Mouse (Mus musculus): ENCODE measurements around the gene Qk. TPM values are rescaled to one million over a fixed set of nuclear protein-coding genes. Genes with fewer than 3 reads are reported as not detected.

The Qk gene
- polyA plus RNA-seq, 1 experiment, result 25.4 TPM

- Histone ChIP-seq H3K4me3 (replicated peaks; ENCODE audit: control insufficient read depth, low read depth, low read length) (no peak overlapping the region), H3K4me1 (ENCODE audit: control insufficient read depth, insufficient read depth, low read length) (no peaks in the 10 kb centered on the region; the same call in 1 of the 2 replicates), H3K27ac (ENCODE audit: control insufficient read depth, insufficient read depth, low read depth, low read length, poor library complexity) (no peak overlapping the region)
- no peak for TF ChIP-seq POLR2A (IDR thresholded peaks at IDR 0.05; ENCODE audit: borderline replicate concordance, control insufficient read depth, low read depth, low read length)
- TF ChIP-seq CTCF (IDR thresholded peaks at IDR 0.05; ENCODE audit: control insufficient read depth, insufficient read depth, low read length), result no peak
- 93% methylated on average over 3 of the region's 3 CpGs for WGBS
Measured at GRCm38 (mm10) chr17:10227798-10228538, 91.7 kb downstream of the Qk start.

- Histone ChIP-seq H3K4me1 (ENCODE audit: control insufficient read depth, insufficient read depth, low read length) (no peaks in the 10 kb centered on the region), H3K27ac (ENCODE audit: control insufficient read depth, insufficient read depth, low read depth, low read length, poor library complexity) (no peak overlapping the region), H3K4me3 (replicated peaks; ENCODE audit: control insufficient read depth, low read depth, low read length) (no peak overlapping the region)
- 93% methylated on average over 5 of the region's 5 CpGs for WGBS
- TF ChIP-seq CTCF (IDR thresholded peaks at IDR 0.05; ENCODE audit: control insufficient read depth, insufficient read depth, low read length) (no peak), POLR2A (IDR thresholded peaks at IDR 0.05; ENCODE audit: borderline replicate concordance, control insufficient read depth, low read depth, low read length) (no peak)
Measured at GRCm38 (mm10) chr17:10216164-10216563, 103.5 kb downstream of the Qk start.

- H3K4me3 ChIP-seq (replicated peaks; ENCODE audit: control insufficient read depth, low read depth, low read length), result no peak overlapping the region
- WGBS, result 94% methylated on average over 12 of the region's 12 CpGs
- H3K27ac ChIP-seq (ENCODE audit: control insufficient read depth, insufficient read depth, low read depth, low read length, poor library complexity), result no peak overlapping the region
- TF ChIP-seq POLR2A (IDR thresholded peaks at IDR 0.05; ENCODE audit: borderline replicate concordance, control insufficient read depth, low read depth, low read length) (no peak), CTCF (IDR thresholded peaks at IDR 0.05; ENCODE audit: control insufficient read depth, insufficient read depth, low read length) (no peak)
- no peaks in the 10 kb centered on the region for H3K4me1 ChIP-seq (ENCODE audit: control insufficient read depth, insufficient read depth, low read length)
Measured at GRCm38 (mm10) chr17:10209154-10209777, 110.4 kb downstream of the Qk start.

- H3K4me1 ChIP-seq (ENCODE audit: control insufficient read depth, insufficient read depth, low read length), result no peaks in the 10 kb centered on the region
- WGBS, result 86% methylated on average over 2 of the region's 2 CpGs
- no peak overlapping the region for H3K27ac ChIP-seq (ENCODE audit: control insufficient read depth, insufficient read depth, low read depth, low read length, poor library complexity)
- TF ChIP-seq POLR2A (IDR thresholded peaks at IDR 0.05; ENCODE audit: borderline replicate concordance, control insufficient read depth, low read depth, low read length) (no peak), CTCF (IDR thresholded peaks at IDR 0.05; ENCODE audit: control insufficient read depth, insufficient read depth, low read length) (no peak)
- H3K4me3 ChIP-seq (replicated peaks; ENCODE audit: control insufficient read depth, low read depth, low read length), result no peak overlapping the region
Measured at GRCm38 (mm10) chr17:10198662-10199061, 121.0 kb downstream of the Qk start.

- Histone ChIP-seq H3K4me3 (replicated peaks; ENCODE audit: control insufficient read depth, low read depth, low read length) (no peak overlapping the region), H3K4me1 (ENCODE audit: control insufficient read depth, insufficient read depth, low read length) (no peaks in the 10 kb centered on the region), H3K27ac (ENCODE audit: control insufficient read depth, insufficient read depth, low read depth, low read length, poor library complexity) (no peak overlapping the region)
- 95% methylated on average over 3 of the region's 3 CpGs for WGBS
- TF ChIP-seq POLR2A (IDR thresholded peaks at IDR 0.05; ENCODE audit: borderline replicate concordance, control insufficient read depth, low read depth, low read length) (no peak), CTCF (IDR thresholded peaks at IDR 0.05; ENCODE audit: control insufficient read depth, insufficient read depth, low read length) (no peak)
Measured at GRCm38 (mm10) chr17:10198231-10198630, 121.4 kb downstream of the Qk start.

- no peak for TF ChIP-seq POLR2A (IDR thresholded peaks at IDR 0.05; ENCODE audit: borderline replicate concordance, control insufficient read depth, low read depth, low read length)
- no peak for TF ChIP-seq CTCF (IDR thresholded peaks at IDR 0.05; ENCODE audit: control insufficient read depth, insufficient read depth, low read length)
- 91% methylated on average over 6 of the region's 6 CpGs for WGBS
- H3K4me1 ChIP-seq (ENCODE audit: control insufficient read depth, insufficient read depth, low read length), result no peaks in the 10 kb centered on the region
- H3K27ac ChIP-seq (ENCODE audit: control insufficient read depth, insufficient read depth, low read depth, low read length, poor library complexity), result no peak overlapping the region
- H3K4me3 ChIP-seq (replicated peaks; ENCODE audit: control insufficient read depth, low read depth, low read length), result no peak overlapping the region
Measured at GRCm38 (mm10) chr17:10195703-10196102, 124.0 kb downstream of the Qk start.

GRCm38 (mm10) chr17:10190857-10191256 lies 128.8 kb downstream of the Qk start:
- no peak for TF ChIP-seq POLR2A (IDR thresholded peaks at IDR 0.05; ENCODE audit: borderline replicate concordance, control insufficient read depth, low read depth, low read length)
- no peak for TF ChIP-seq CTCF (IDR thresholded peaks at IDR 0.05; ENCODE audit: control insufficient read depth, insufficient read depth, low read length)
- no peak overlapping the region for H3K4me3 ChIP-seq (replicated peaks; ENCODE audit: control insufficient read depth, low read depth, low read length)

GRCm38 (mm10) chr17:10188481-10188880 lies 131.2 kb downstream of the Qk start:
- Histone ChIP-seq H3K27ac (ENCODE audit: control insufficient read depth, insufficient read depth, low read depth, low read length, poor library complexity) (no peak overlapping the region), H3K4me1 (ENCODE audit: control insufficient read depth, insufficient read depth, low read length) (no peaks in the 10 kb centered on the region), H3K4me3 (replicated peaks; ENCODE audit: control insufficient read depth, low read depth, low read length) (no peak overlapping the region)
- no peak for TF ChIP-seq CTCF (IDR thresholded peaks at IDR 0.05; ENCODE audit: control insufficient read depth, insufficient read depth, low read length)
- TF ChIP-seq POLR2A (IDR thresholded peaks at IDR 0.05; ENCODE audit: borderline replicate concordance, control insufficient read depth, low read depth, low read length), result no peak
- 64% methylated on average over 3 of the region's 3 CpGs for WGBS

More at GRCm38 (mm10) chr17:10190857-10191256, 128.8 kb downstream of the Qk start:
- Histone ChIP-seq H3K27ac (ENCODE audit: control insufficient read depth, insufficient read depth, low read depth, low read length, poor library complexity) (no peak overlapping the region), H3K4me1 (ENCODE audit: control insufficient read depth, insufficient read depth, low read length) (no peaks in the 10 kb centered on the region)
- WGBS, result 42% methylated on average over 1 of the region's 1 CpGs
